Mouse (Mus musculus) midbrain, postnatal 0 days (tissue): ENCODE measurements around the gene Hoxd3. TPM values are rescaled to one million over a fixed set of nuclear protein-coding genes. Genes with fewer than 3 reads are reported as not detected.

ENCODE experiments used
- ATAC-seq: fragments of 200-750 bp; cut with Nextera tagmentation; 2 replicates; pipeline ENCODE4 v1.8.0; 2017; ENCODE audit warnings: moderate number of reproducible peaks, mild to moderate bottlenecking, moderate TSS enrichment, moderate library complexity; ENCODE audit not compliant: low FRiP score
- DNase-seq: peaks from one replicate; pipeline ENCODE4 v3.0.0-alpha.2; 2015; ENCODE audit warnings: low spot score
- H3K27ac ChIP-seq: fragments of 300-500 bp; sonication (generic); 2 replicates; pipeline ENCODE4 v1.5.1; 2014; ENCODE audit warnings: low read depth, mild to moderate bottlenecking, low read length, mixed read lengths
- H3K27me3 ChIP-seq: fragments of 300-500 bp; sonication (generic); 2 replicates; pipeline ENCODE4 v1.6.1; 2014; ENCODE audit warnings: low read length, control low read depth, mixed read lengths; ENCODE audit not compliant: insufficient read depth
- H3K36me3 ChIP-seq: fragments of 300-500 bp; sonication (generic); 2 replicates; pipeline ENCODE4 v1.6.1; 2014; ENCODE audit warnings: low read length, control low read depth, mixed read lengths; ENCODE audit not compliant: insufficient read depth
- H3K4me1 ChIP-seq: fragments of 300-500 bp; sonication (generic); 2 replicates; pipeline ENCODE4 v1.6.1; 2014; ENCODE audit warnings: mild to moderate bottlenecking, control low read depth, antibody characterized with exemption, low read length, mixed read lengths; ENCODE audit not compliant: insufficient read depth
- H3K4me2 ChIP-seq: fragments of 300-500 bp; sonication (generic); 2 replicates; pipeline ENCODE4 v1.6.1; 2014; ENCODE audit warnings: low read depth, mild to moderate bottlenecking, low read length, mixed read lengths; ENCODE audit not compliant: poor library complexity, severe bottlenecking
- H3K4me3 ChIP-seq: fragments of 300-500 bp; sonication (generic); 2 replicates; pipeline ENCODE4 v1.5.1; 2014; ENCODE audit warnings: low read depth, mild to moderate bottlenecking, low read length, moderate library complexity
- H3K9ac ChIP-seq: fragments of 300-500 bp; sonication (generic); replicated peaks from 2 replicates; pipeline ENCODE4 v1.6.1; 2014; ENCODE audit warnings: mild to moderate bottlenecking, low read length, moderate library complexity, mixed read lengths; ENCODE audit not compliant: poor library complexity, severe bottlenecking
- H3K9me3 ChIP-seq: fragments of 300-500 bp; sonication (generic); 2 replicates; pipeline ENCODE4 v1.6.1; 2016; ENCODE audit warnings: low read length, control low read depth
- CTCF ChIP-seq: IDR thresholded peaks from 2 replicates; pipeline ENCODE4 v1.5.1; 2016; ENCODE audit warnings: antibody characterized with exemption, mild to moderate bottlenecking
- WGBS: fragments of 180-500 bp; shearing (Covaris S2); extraction: QIAGEN DNeasy Blood & Tissue Kit; methylation state at CpG from one replicate; pipeline ENCODE4 v1.1.7; 2014; 5-methylcytosine and 5-hydroxymethylcytosine counted together
- polyA plus RNA-seq: library from polyadenylated mRNA; unstranded; fragments of >200 nt; fragmentation: Nextera tagmentation; extraction: Ambion mirVana; gene quantifications from 2 replicates; pipeline ENCODE4 v1.2.1, GENCODE M21; 2015
- total RNA-seq: library from RNA; depleted of rRNA; stranded (reverse); fragments of >200 nt; gene quantifications from 2 replicates; pipeline ENCODE4 v1.2.3, GENCODE M21; 2014

Gene Hoxd3
- total and polyA plus RNA-seq, 2 experiments from 2014 or later, result 11.6 TPM; not detected in 1

DNA sequence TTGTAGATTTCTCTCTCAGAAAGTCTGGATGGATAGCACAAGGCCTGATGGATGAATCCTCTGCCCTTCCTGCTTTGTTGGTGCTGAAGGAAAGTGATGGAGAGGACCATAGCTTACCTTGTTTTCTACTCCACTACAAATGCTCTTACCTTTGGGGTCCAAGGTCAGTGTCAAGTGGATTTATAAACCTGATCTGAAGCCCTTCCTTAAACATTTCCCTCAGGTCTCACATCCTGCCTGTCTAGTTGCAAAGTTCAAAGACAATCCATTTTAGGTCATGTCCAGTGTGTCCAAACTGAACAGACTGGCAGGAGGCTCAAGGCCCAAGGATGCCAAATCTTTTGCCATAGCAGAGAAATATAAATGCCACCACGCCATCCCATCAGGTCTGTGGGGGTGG, 40.1 kb downstream of the Hoxd3 start:
- no peaks in the 10 kb centered on the region for H3K9me3 ChIP-seq
- H3K27ac ChIP-seq, result no peak overlapping the region

GRCm38 (mm10) chr2:74752431-74753174, 40.9 kb downstream of the Hoxd3 start:
- peak overlapping the region; percentile 12 for H3K4me3 ChIP-seq
- ATAC-seq (no peak), DNase-seq (no peak)
- no peak for TF ChIP-seq CTCF
- no peak overlapping the region for H3K27ac ChIP-seq
- H3K9me3 ChIP-seq, result no peaks in the 10 kb centered on the region
- H3K4me1 ChIP-seq, result no peaks in the 10 kb centered on the region
- WGBS, result 2% methylated on average over 45 of the region's 45 CpGs
- no peaks in the 10 kb centered on the region for H3K36me3 ChIP-seq
- H3K27me3 ChIP-seq, result peaks cover 87% of the 10 kb centered on the region
- H3K9ac ChIP-seq, result no peak overlapping the region
- peak overlapping the region; percentile 33 for H3K4me2 ChIP-seq

More for the DNA sequence above, 40.1 kb downstream of the Hoxd3 start:
- Histone ChIP-seq H3K36me3 (no peaks in the 10 kb centered on the region), H3K4me1 (no peaks in the 10 kb centered on the region), H3K27me3 (peaks cover 87% of the 10 kb centered on the region), H3K4me3 (no peak overlapping the region), H3K9ac (no peak overlapping the region), H3K4me2 (no peak overlapping the region)
- no peak for TF ChIP-seq CTCF
- 63% methylated on average over 1 of the region's 1 CpGs for WGBS
- ATAC-seq (no peak), DNase-seq (no peak)

- WGBS, result 2% methylated on average over 24 of the region's 25 CpGs
- H3K27ac ChIP-seq, result no peak overlapping the region
- no peak for ATAC-seq
Observed at GRCm38 (mm10) chr2:74753175-74753523, 41.4 kb downstream of the Hoxd3 start.

GRCm38 (mm10) chr2:74753711-74754110, 42.0 kb downstream of the Hoxd3 start:
- TF ChIP-seq CTCF, result no peak
- no peak for ATAC-seq

More at GRCm38 (mm10) chr2:74753175-74753523, 41.4 kb downstream of the Hoxd3 start:
- no peak overlapping the region for H3K4me3 ChIP-seq
- H3K4me1 ChIP-seq, result no peaks in the 10 kb centered on the region
- no peak for DNase-seq
- H3K9me3 ChIP-seq, result no peaks in the 10 kb centered on the region
- no peak for TF ChIP-seq CTCF
- H3K27me3 ChIP-seq, result peaks cover 87% of the 10 kb centered on the region
- H3K9ac ChIP-seq, result no peak overlapping the region
- H3K36me3 ChIP-seq, result no peaks in the 10 kb centered on the region
- no peak overlapping the region for H3K4me2 ChIP-seq

DNA sequence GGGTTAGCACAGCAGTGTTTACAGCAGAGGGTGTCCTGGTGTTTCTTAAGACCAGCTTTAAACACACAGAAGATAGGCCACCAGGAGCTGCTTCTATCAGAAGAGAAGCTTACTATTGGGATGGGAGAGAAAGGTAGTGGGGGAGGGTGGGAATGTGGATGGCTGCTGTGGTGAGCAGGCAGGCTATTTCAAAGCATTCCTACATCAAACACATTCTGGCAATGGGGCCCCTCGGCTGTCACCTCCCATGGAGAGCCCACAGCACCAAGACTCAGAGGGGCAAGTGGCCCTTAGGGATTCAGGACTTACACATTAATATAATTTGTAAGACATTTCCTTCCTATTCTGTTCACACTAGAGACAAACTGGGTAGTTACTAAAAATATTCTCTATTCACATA, 48.4 kb downstream of the Hoxd3 start:
- no peaks in the 10 kb centered on the region for H3K36me3 ChIP-seq
- TF ChIP-seq CTCF, result no peak
- no peak overlapping the region for H3K27ac ChIP-seq
- ATAC-seq (no peak), DNase-seq (no peak)
- WGBS, result 0% methylated on average over 1 of the region's 1 CpGs
- peaks cover 81% of the 10 kb centered on the region for H3K27me3 ChIP-seq
- H3K9ac ChIP-seq, result no peak overlapping the region
- no peak overlapping the region for H3K4me2 ChIP-seq
- peaks cover 12% of the 10 kb centered on the region for H3K4me1 ChIP-seq
- no peaks in the 10 kb centered on the region for H3K9me3 ChIP-seq
- no peak overlapping the region for H3K4me3 ChIP-seq

More at GRCm38 (mm10) chr2:74753711-74754110, 42.0 kb downstream of the Hoxd3 start:
- peaks cover 88% of the 10 kb centered on the region for H3K27me3 ChIP-seq
- no peak for DNase-seq
- H3K36me3 ChIP-seq, result no peaks in the 10 kb centered on the region
- no peaks in the 10 kb centered on the region for H3K9me3 ChIP-seq
- H3K27ac ChIP-seq, result no peak overlapping the region
- no peak overlapping the region for H3K9ac ChIP-seq
- H3K4me2 ChIP-seq, result no peak overlapping the region
- WGBS, result 23% methylated on average over 5 of the region's 5 CpGs
- no peak overlapping the region for H3K4me3 ChIP-seq
- H3K4me1 ChIP-seq, result no peaks in the 10 kb centered on the region

GRCm38 (mm10) chr2:74761941-74762340, 50.2 kb downstream of the Hoxd3 start:
- peaks cover 12% of the 10 kb centered on the region for H3K4me1 ChIP-seq
- H3K9me3 ChIP-seq, result no peaks in the 10 kb centered on the region
- H3K9ac ChIP-seq, result no peak overlapping the region
- no peaks in the 10 kb centered on the region for H3K36me3 ChIP-seq
- 5% methylated on average over 13 of the region's 13 CpGs for WGBS
- DNase-seq, result no peak
- no peak overlapping the region for H3K27ac ChIP-seq
- H3K27me3 ChIP-seq, result peaks cover 84% of the 10 kb centered on the region
- no peak overlapping the region for H3K4me3 ChIP-seq
- no peak for TF ChIP-seq CTCF
- no peak for ATAC-seq
- no peak overlapping the region for H3K4me2 ChIP-seq
